Mouse (Mus musculus): ENCODE results near the gene Smyd3. TPM values are rescaled to one million over a fixed set of nuclear protein-coding genes. Genes with fewer than 3 reads are reported as not detected.

The Smyd3 gene
- polyA plus RNA-seq, 1 experiment from 2014 or later = 12.1 TPM

DNA sequence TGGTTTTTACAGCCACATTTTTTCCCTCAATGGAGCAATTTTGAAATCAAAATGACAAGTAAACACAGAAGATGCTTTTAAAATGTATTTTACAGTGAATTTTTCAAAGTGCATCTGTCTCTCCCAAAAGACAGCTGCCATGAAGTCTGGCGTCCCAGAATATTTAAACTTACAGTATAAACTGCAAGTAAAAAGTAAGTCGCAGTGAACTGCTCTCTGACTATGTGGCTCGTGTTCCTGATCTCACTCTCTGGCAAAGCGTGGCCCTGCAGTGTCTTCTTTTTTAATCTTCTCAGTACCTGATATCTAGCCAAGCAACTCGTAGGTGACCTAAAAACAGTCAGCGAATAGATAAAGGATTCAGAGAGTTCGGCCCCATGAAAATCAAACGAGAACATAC, 84.5 kb downstream of the Smyd3 start:
- Histone ChIP-seq H3K36me3 (ENCODE audit: control insufficient read depth, insufficient read depth, low read length) (no peaks in the 10 kb centered on the region), H3K9ac (ENCODE audit: low read length) (no peak overlapping the region), H3K27me3 (ENCODE audit: control insufficient read depth, insufficient read depth, low read length) (no peaks in the 10 kb centered on the region), H3K4me2 (replicated peaks; ENCODE audit: low read depth) (no peak overlapping the region), H3K4me3 (ENCODE audit: low read depth, low read length) (no peak overlapping the region), H3K9me3 (ENCODE audit: control insufficient read depth, low read length) (no peaks in the 10 kb centered on the region), H3K27ac (replicated peaks) (no peak overlapping the region), H3K4me1 (replicated peaks; ENCODE audit: control insufficient read depth, insufficient read depth) (no peaks in the 10 kb centered on the region)
- 70% methylated on average over 8 of the region's 8 CpGs for WGBS
- no peak for DNase-seq (ENCODE audit: low spot score)
- ATAC-seq (ENCODE audit: low FRiP score, low TSS enrichment) = no peak
- TF ChIP-seq EP300 (optimal IDR thresholded peaks at IDR 0.05) (no peak), CTCF (IDR thresholded peaks at IDR 0.05; ENCODE audit: low read depth) (no peak)

DNA sequence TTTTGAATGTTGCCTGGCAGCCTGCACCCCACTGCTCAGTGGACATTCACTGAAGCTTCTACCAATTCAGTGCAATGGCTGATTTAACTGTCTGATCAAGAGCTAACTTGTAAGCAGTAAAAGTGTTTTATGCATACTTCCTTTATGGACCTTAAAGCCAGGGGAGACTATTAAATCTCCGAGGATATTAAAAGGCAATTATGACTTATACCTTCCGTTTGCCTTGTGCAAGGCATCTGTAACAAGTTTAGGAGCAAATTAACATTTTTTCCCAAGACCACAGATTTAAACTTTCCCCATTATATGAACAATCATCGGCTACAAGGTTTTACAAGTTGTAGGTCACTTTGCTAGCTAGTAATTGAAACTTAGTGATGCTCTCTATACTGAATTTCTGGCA, 87.8 kb downstream of the Smyd3 start:
- 82% methylated on average over 3 of the region's 3 CpGs for WGBS

DNA sequence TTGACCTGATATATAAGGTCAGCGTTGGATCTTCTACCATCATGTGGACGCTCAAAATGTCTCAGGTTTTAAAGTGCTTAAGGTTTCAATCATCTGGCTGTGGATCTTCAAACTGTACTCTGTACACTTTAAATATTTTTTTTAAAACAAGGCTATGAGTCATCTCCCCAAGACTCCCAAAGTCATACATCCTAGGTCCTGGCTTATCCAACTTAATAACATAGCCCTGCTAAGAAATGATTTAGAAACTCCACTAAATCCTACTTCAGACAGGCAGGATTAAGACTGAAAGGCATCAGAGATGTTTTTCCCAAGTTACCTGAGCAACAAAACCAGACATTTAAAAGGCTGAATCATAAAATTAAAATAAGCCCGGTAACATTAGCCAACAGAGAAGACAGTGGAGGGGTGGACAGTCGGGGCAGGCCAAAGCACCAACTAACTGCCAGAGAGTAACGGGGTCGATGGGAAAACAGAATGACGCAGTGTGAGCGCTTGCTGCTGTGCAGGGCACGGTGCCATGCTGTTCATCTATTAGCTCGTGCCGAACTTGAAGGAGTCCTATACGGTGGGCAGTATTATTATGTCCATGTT, 92.9 kb downstream of the Smyd3 start:
- H3K4me2 ChIP-seq (replicated peaks; ENCODE audit: low read depth) = no peak overlapping the region
- no peak overlapping the region for H3K9ac ChIP-seq (ENCODE audit: low read length)
- H3K27ac ChIP-seq (replicated peaks) = no peak overlapping the region
- ATAC-seq (ENCODE audit: low FRiP score, low TSS enrichment) (peak; percentile 83), DNase-seq (ENCODE audit: low spot score) (peak; percentile 24)
- WGBS = 48% methylated on average over 12 of the region's 12 CpGs
- H3K27me3 ChIP-seq (ENCODE audit: control insufficient read depth, insufficient read depth, low read length) = no peaks in the 10 kb centered on the region
- TF ChIP-seq EP300 (optimal IDR thresholded peaks at IDR 0.05) (peak; percentile 84), CTCF (IDR thresholded peaks at IDR 0.05; ENCODE audit: low read depth) (no peak)
- no peaks in the 10 kb centered on the region for H3K9me3 ChIP-seq (ENCODE audit: control insufficient read depth, low read length)
- H3K4me3 ChIP-seq (ENCODE audit: low read depth, low read length) = no peak overlapping the region
- no peaks in the 10 kb centered on the region for H3K36me3 ChIP-seq (ENCODE audit: control insufficient read depth, insufficient read depth, low read length)
- H3K4me1 ChIP-seq (replicated peaks; ENCODE audit: control insufficient read depth, insufficient read depth) = no peaks in the 10 kb centered on the region

More for the DNA sequence above, 87.8 kb downstream of the Smyd3 start:
- no peak overlapping the region for H3K4me2 ChIP-seq (replicated peaks; ENCODE audit: low read depth)
- TF ChIP-seq CTCF (IDR thresholded peaks at IDR 0.05; ENCODE audit: low read depth) (no peak), EP300 (optimal IDR thresholded peaks at IDR 0.05) (no peak)
- H3K9me3 ChIP-seq (ENCODE audit: control insufficient read depth, low read length) = no peaks in the 10 kb centered on the region
- ATAC-seq (ENCODE audit: low FRiP score, low TSS enrichment) = no peak
- no peak overlapping the region for H3K9ac ChIP-seq (ENCODE audit: low read length)
- H3K4me3 ChIP-seq (ENCODE audit: low read depth, low read length) = no peak overlapping the region
- H3K27ac ChIP-seq (replicated peaks) = no peak overlapping the region
- H3K27me3 ChIP-seq (ENCODE audit: control insufficient read depth, insufficient read depth, low read length) = no peaks in the 10 kb centered on the region
- DNase-seq (ENCODE audit: low spot score) = no peak
- no peaks in the 10 kb centered on the region for H3K4me1 ChIP-seq (replicated peaks; ENCODE audit: control insufficient read depth, insufficient read depth)
- H3K36me3 ChIP-seq (ENCODE audit: control insufficient read depth, insufficient read depth, low read length) = no peaks in the 10 kb centered on the region

GRCm38 (mm10) chr1:179419091-179419490, 98.8 kb downstream of the Smyd3 start:
- no peaks in the 10 kb centered on the region for H3K27me3 ChIP-seq (ENCODE audit: control insufficient read depth, insufficient read depth, low read length)
- H3K9ac ChIP-seq (ENCODE audit: low read length) = no peak overlapping the region
- WGBS = 57% methylated on average over 4 of the region's 4 CpGs
- TF ChIP-seq EP300 (optimal IDR thresholded peaks at IDR 0.05) (no peak), CTCF (IDR thresholded peaks at IDR 0.05; ENCODE audit: low read depth) (no peak)
- H3K36me3 ChIP-seq (ENCODE audit: control insufficient read depth, insufficient read depth, low read length) = no peaks in the 10 kb centered on the region
- H3K9me3 ChIP-seq (ENCODE audit: control insufficient read depth, low read length) = no peaks in the 10 kb centered on the region
- no peak overlapping the region for H3K27ac ChIP-seq (replicated peaks)
- no peaks in the 10 kb centered on the region for H3K4me1 ChIP-seq (replicated peaks; ENCODE audit: control insufficient read depth, insufficient read depth)
- H3K4me3 ChIP-seq (ENCODE audit: low read depth, low read length) = no peak overlapping the region
- ATAC-seq (ENCODE audit: low FRiP score, low TSS enrichment) = no peak
- no peak overlapping the region for H3K4me2 ChIP-seq (replicated peaks; ENCODE audit: low read depth)
- DNase-seq (ENCODE audit: low spot score) = no peak

GRCm38 (mm10) chr1:179408086-179408485, 109.8 kb downstream of the Smyd3 start:
- TF ChIP-seq EP300 (optimal IDR thresholded peaks at IDR 0.05) (no peak), CTCF (IDR thresholded peaks at IDR 0.05; ENCODE audit: low read depth) (no peak)
- no peaks in the 10 kb centered on the region for H3K4me1 ChIP-seq (replicated peaks; ENCODE audit: control insufficient read depth, insufficient read depth)
- ATAC-seq (ENCODE audit: low FRiP score, low TSS enrichment) (no peak), DNase-seq (ENCODE audit: low spot score) (no peak)
- H3K4me2 ChIP-seq (replicated peaks; ENCODE audit: low read depth) = no peak overlapping the region
- 85% methylated on average over 4 of the region's 4 CpGs for WGBS
- H3K9ac ChIP-seq (ENCODE audit: low read length) = no peak overlapping the region
- no peaks in the 10 kb centered on the region for H3K9me3 ChIP-seq (ENCODE audit: control insufficient read depth, low read length)
- H3K27ac ChIP-seq (replicated peaks) = no peak overlapping the region
- no peaks in the 10 kb centered on the region for H3K27me3 ChIP-seq (ENCODE audit: control insufficient read depth, insufficient read depth, low read length)
- H3K4me3 ChIP-seq (ENCODE audit: low read depth, low read length) = no peak overlapping the region
- H3K36me3 ChIP-seq (ENCODE audit: control insufficient read depth, insufficient read depth, low read length) = no peaks in the 10 kb centered on the region

DNA sequence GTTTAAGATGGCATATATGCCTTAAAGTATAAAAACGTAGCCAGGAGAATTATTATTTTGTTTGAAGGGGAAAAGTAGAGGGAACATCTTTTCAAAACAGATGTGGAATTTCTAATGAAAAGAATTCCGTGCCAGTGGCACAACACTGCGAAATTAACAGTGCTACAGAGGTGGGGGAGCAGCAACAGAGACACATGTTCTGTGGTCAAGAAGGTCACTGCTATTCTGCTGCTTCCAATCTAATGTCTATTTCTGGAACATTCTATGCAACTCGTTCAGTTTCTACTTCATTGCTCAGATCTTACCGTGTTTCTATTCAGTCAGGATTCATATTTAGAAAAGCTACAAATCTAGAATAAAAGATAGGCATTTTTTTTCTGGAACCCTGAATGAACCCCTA, 117.0 kb downstream of the Smyd3 start:
- WGBS = 81% methylated on average over 5 of the region's 5 CpGs
- Histone ChIP-seq H3K9ac (ENCODE audit: low read length) (no peak overlapping the region), H3K36me3 (ENCODE audit: control insufficient read depth, insufficient read depth, low read length) (no peaks in the 10 kb centered on the region), H3K9me3 (ENCODE audit: control insufficient read depth, low read length) (no peaks in the 10 kb centered on the region), H3K27ac (replicated peaks) (no peak overlapping the region), H3K4me1 (replicated peaks; ENCODE audit: control insufficient read depth, insufficient read depth) (no peaks in the 10 kb centered on the region), H3K4me3 (ENCODE audit: low read depth, low read length) (no peak overlapping the region), H3K4me2 (replicated peaks; ENCODE audit: low read depth) (no peak overlapping the region), H3K27me3 (ENCODE audit: control insufficient read depth, insufficient read depth, low read length) (no peaks in the 10 kb centered on the region)
- no peak for DNase-seq (ENCODE audit: low spot score)
- no peak for ATAC-seq (ENCODE audit: low FRiP score, low TSS enrichment)
- TF ChIP-seq EP300 (optimal IDR thresholded peaks at IDR 0.05) (no peak), CTCF (IDR thresholded peaks at IDR 0.05; ENCODE audit: low read depth) (no peak)

Measured in stomach, postnatal 0 days (tissue).